Mouse (Mus musculus) small intestine, adult 2 months (tissue): Measurements from ENCODE around the gene Smad6.

Source experiments
- CTCF ChIP-seq: fragments of 200-500 bp; IDR thresholded peaks from 2 replicates; pipeline ENCODE4 v1.5.1; 2012; ENCODE audit warnings: low read depth, mild to moderate bottlenecking, control low read depth, inconsistent platforms, low read length, moderate library complexity, mixed read lengths; ENCODE audit not compliant: insufficient replicate concordance, insufficient read length; ENCODE audit errors: extremely low read depth
- POLR2A ChIP-seq: fragments of 200-500 bp; IDR thresholded peaks from 2 replicates; pipeline ENCODE4 v1.6.1; 2012; ENCODE audit warnings: low read depth, mild to moderate bottlenecking, control low read depth, inconsistent platforms, low read length, moderate library complexity

GRCm38 (mm10) chr9:63956052-63956451 is 65.8 kb downstream of the Smad6 start:
- TF ChIP-seq POLR2A, result no peak
- peak; percentile 97 for TF ChIP-seq CTCF
